Mouse (Mus musculus) hindbrain, embryonic 13.5 days (tissue): ENCODE data around the gene Ecm1. TPM values are rescaled to one million over a fixed set of nuclear protein-coding genes. Genes with fewer than 3 reads are reported as not detected.

Experiments
- ATAC-seq: fragments of 200-750 bp; cut with Nextera tagmentation; 2 replicates; pipeline ENCODE4 v1.8.0; 2017; ENCODE audit warnings: moderate TSS enrichment; ENCODE audit not compliant: low FRiP score
- H3K27ac ChIP-seq: fragments of 300-500 bp; sonication (generic); 2 replicates; pipeline ENCODE4 v1.5.1; 2015; ENCODE audit warnings: inconsistent platforms, mild to moderate bottlenecking, moderate library complexity
- H3K27me3 ChIP-seq: fragments of 300-500 bp; sonication (generic); 2 replicates; pipeline ENCODE4 v1.6.1; 2015; ENCODE audit warnings: mild to moderate bottlenecking, inconsistent platforms
- H3K36me3 ChIP-seq: fragments of 300-500 bp; sonication (generic); 2 replicates; pipeline ENCODE4 v1.6.1; 2015; ENCODE audit warnings: mild to moderate bottlenecking, inconsistent platforms
- H3K4me1 ChIP-seq: fragments of 300-500 bp; sonication (generic); replicated peaks from 2 replicates; pipeline ENCODE4 v1.6.1; 2015; ENCODE audit warnings: inconsistent platforms
- H3K4me2 ChIP-seq: fragments of 300-500 bp; sonication (generic); 2 replicates; pipeline ENCODE4 v1.6.1; 2015; ENCODE audit warnings: inconsistent platforms, mild to moderate bottlenecking, moderate library complexity
- H3K4me3 ChIP-seq: fragments of 300-500 bp; sonication (generic); 2 replicates; pipeline ENCODE4 v1.5.1; 2015; ENCODE audit warnings: mild to moderate bottlenecking, inconsistent platforms
- H3K9ac ChIP-seq: fragments of 300-500 bp; sonication (generic); 2 replicates; pipeline ENCODE4 v1.6.1; 2015; ENCODE audit warnings: mild to moderate bottlenecking, inconsistent platforms
- H3K9me3 ChIP-seq: fragments of 300-500 bp; sonication (generic); 2 replicates; pipeline ENCODE4 v1.6.1; 2016; ENCODE audit warnings: inconsistent platforms
- WGBS: fragments of 180-500 bp; shearing (Covaris S2); methylation state at CpG from one replicate; pipeline ENCODE4 v1.1.7; 2015; 5-methylcytosine and 5-hydroxymethylcytosine counted together
- polyA plus RNA-seq: library from polyadenylated mRNA; unstranded; fragments of >200 nt; fragmentation: Nextera tagmentation; extraction: Ambion mirVana; gene quantifications from 2 replicates; pipeline ENCODE4 v1.2.1, GENCODE M21; 2015

Ecm1 gene
- polyA plus RNA-seq, 1 experiment from 2014 or later: 12.9 TPM

DNA sequence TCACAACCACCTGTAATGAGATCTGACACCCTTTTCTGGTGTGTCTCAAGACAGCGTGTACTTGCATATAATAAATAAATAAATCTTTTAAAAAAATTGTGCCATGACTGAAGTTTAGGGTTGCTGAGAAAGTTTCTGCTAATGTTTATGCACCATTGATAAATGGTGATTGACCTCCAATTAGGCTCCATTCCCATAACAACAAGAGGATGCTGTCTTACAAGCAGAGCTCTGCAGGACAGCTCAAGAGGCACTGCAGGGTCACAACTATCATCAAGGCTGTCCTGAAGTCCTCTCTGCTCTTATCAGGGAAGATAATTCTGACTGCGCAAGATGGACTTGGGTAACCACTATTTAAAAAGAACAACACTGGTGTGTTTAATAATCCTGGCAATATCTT is 21.2 kb downstream of the Ecm1 start:
- 0 out of 2 replicates have a peak, but pooled peaks cover under 1% of the 10 kb centered on the region for H3K9me3 ChIP-seq
- H3K27me3 ChIP-seq: no peaks in the 10 kb centered on the region
- no peaks in the 10 kb centered on the region for H3K4me1 ChIP-seq
- H3K9ac ChIP-seq: no peak overlapping the region
- no peak for ATAC-seq
- H3K4me3 ChIP-seq: no peak overlapping the region
- no peak overlapping the region for H3K27ac ChIP-seq
- 89% methylated on average over 2 of the region's 2 CpGs for WGBS
- H3K36me3 ChIP-seq: no peaks in the 10 kb centered on the region
- no peak overlapping the region for H3K4me2 ChIP-seq

DNA sequence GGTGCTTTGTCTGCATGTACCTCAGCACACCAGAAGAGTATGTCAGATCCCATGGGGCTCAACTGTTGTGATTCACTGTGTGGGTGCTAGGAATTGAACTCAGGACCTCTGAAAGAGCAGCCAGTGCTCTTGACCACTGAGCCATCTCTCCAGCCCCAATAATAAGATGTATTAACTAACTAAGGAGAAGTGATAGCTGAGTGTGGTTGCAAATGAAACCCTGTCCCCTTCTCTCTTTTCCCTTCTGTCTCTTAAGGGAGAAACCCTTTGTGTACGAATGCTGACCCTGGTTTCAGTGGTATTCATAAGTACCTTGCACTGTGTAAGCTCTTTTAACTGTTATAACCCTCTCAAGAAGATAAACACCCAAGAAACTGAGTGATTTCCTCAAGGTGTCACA is 23.3 kb downstream of the Ecm1 start:
- no peak for ATAC-seq
- Histone ChIP-seq H3K4me2 (no peak overlapping the region), H3K4me1 (no peaks in the 10 kb centered on the region), H3K4me3 (no peak overlapping the region), H3K27me3 (no peaks in the 10 kb centered on the region), H3K9ac (no peak overlapping the region), H3K27ac (no peak overlapping the region), H3K9me3 (peaks cover 7% of the 10 kb centered on the region), H3K36me3 (peaks cover 7% of the 10 kb centered on the region; the same call in 1 of the 2 replicates)
- 84% methylated on average over 1 of the region's 1 CpGs for WGBS

DNA sequence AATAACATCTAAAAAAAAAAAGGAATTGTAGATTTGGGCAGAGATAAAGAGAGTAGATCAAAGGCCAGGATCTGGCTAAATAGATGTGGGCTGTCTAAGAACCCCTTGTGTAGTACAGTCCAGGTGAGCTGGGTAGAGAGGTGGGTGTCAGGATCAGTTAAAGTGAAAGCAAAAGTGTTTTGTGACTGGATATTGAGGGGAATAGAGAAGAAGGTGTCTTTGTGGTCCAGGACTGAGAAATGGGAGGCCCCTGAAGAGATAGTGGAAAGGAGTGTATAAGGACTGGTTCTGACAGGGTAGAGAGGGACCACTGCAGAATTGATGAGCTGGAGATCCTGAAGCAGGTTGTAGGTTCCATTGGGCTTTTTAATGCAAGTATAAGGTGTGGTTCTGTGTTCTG is 29.4 kb downstream of the Ecm1 start:
- peaks cover 7% of the 10 kb centered on the region for H3K9me3 ChIP-seq
- no peak overlapping the region for H3K4me2 ChIP-seq
- H3K27ac ChIP-seq: no peak overlapping the region
- no peak overlapping the region for H3K9ac ChIP-seq
- no peak for ATAC-seq
- H3K36me3 ChIP-seq: peaks cover 7% of the 10 kb centered on the region; the same call in 1 of the 2 replicates
- H3K4me1 ChIP-seq: no peaks in the 10 kb centered on the region
- no peaks in the 10 kb centered on the region for H3K27me3 ChIP-seq
- no peak overlapping the region for H3K4me3 ChIP-seq

DNA sequence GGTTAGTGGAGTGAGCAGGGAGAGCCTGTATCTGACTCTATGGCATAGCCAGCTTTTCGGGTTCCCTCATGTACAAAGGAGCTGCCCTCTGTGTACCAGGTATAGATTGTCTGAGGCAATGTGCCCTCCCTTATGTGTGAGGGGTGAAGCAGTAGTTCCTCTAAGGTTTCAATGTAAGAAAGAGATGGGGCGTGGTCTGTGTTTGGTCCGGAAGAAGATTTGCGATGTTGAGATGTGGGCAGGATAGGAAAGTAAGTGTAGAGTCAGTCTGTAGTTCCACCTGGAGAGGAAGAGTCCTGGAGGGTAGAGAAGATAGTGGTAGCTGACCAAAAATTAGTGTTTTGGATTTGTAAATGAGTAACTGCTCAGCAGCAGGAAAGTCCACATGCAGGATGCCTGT is 30.3 kb downstream of the Ecm1 start:
- H3K4me3 ChIP-seq: no peak overlapping the region
- no peaks in the 10 kb centered on the region for H3K27me3 ChIP-seq
- H3K4me1 ChIP-seq: no peaks in the 10 kb centered on the region
- H3K4me2 ChIP-seq: no peak overlapping the region
- peaks cover 7% of the 10 kb centered on the region for H3K9me3 ChIP-seq
- H3K36me3 ChIP-seq: peaks cover 7% of the 10 kb centered on the region; the same call in 1 of the 2 replicates
- over 99% methylated on average over 4 of the region's 4 CpGs for WGBS
- no peak overlapping the region for H3K27ac ChIP-seq
- no peak for ATAC-seq
- no peak overlapping the region for H3K9ac ChIP-seq

DNA sequence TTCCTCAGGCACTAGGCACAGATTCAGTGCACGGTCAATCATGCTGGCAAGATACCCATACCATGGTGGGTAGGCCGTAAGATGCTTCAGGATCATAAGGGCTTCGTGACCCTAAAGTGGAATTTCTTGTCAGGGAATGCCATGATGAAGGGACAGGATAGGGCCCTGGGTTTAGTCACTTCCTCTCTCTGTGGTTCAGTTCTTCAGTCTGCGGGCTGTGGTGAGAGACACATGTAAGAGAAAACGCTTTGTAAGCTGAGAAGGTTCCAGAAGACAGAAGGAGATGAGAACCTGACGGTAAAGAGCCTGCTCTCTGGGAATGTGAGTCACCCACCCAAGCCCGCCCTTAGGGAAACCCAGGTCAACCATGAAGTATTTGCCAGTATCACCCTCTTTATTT is 31.9 kb downstream of the Ecm1 start:
- no peaks in the 10 kb centered on the region for H3K27me3 ChIP-seq
- no peak overlapping the region for H3K4me2 ChIP-seq
- H3K4me3 ChIP-seq: no peak overlapping the region
- no peaks in the 10 kb centered on the region for H3K4me1 ChIP-seq
- 0 out of 2 replicates have a peak, but pooled peaks cover under 1% of the 10 kb centered on the region for H3K36me3 ChIP-seq
- 93% methylated on average over 7 of the region's 7 CpGs for WGBS
- H3K9ac ChIP-seq: no peak overlapping the region
- ATAC-seq: no peak
- H3K27ac ChIP-seq: no peak overlapping the region
- H3K9me3 ChIP-seq: peaks cover under 1% of the 10 kb centered on the region; the same call in 1 of the 2 replicates

DNA sequence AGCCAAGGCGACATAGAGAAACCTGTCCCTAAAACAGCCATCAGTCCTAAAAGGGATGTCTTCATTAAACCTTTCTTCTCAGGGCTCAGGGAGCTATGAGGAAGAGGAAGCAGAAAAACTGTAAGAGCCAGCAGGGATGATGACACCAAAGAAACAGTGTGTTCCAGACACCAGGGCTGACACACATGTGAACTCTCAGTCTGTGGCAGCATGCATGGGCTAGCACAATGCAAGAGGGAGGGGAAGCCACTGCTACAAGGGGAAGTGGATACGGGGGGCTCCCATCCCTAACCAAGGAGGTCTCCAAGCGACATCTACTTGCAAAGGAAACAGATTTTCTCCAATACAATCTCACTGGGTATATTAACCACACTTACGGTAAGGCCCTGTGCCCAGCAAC is 33.1 kb downstream of the Ecm1 start:
- no peak overlapping the region for H3K27ac ChIP-seq
- no peaks in the 10 kb centered on the region for H3K36me3 ChIP-seq
- no peak overlapping the region for H3K4me2 ChIP-seq
- no peak overlapping the region for H3K4me3 ChIP-seq
- WGBS: 87% methylated on average over 4 of the region's 4 CpGs
- H3K4me1 ChIP-seq: peaks cover 11% of the 10 kb centered on the region
- no peak overlapping the region for H3K9ac ChIP-seq
- H3K9me3 ChIP-seq: no peaks in the 10 kb centered on the region
- no peak for ATAC-seq
- no peaks in the 10 kb centered on the region for H3K27me3 ChIP-seq

DNA sequence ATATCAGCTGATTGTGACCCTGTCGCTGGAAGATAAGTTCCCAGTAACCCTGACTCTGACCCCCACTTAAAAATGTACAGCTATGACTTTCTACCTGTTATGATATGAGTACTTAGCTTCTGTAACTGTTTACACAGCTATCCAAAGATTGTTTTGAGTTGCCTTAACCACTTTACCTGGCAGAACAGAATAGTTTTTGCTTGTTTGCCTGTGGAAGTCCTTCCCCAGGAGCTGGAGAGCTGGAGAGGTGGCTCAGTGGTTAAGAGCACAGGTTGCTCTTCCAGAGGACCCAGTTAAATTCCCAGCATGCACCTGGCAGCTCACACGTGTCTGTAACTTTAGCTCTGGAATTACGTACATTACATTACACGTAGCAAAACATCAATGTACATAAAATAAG is 34.8 kb downstream of the Ecm1 start:
- no peak for ATAC-seq
- 94% methylated on average over 4 of the region's 4 CpGs for WGBS
- H3K27me3 ChIP-seq: no peaks in the 10 kb centered on the region
- no peaks in the 10 kb centered on the region for H3K9me3 ChIP-seq
- H3K4me2 ChIP-seq: no peak overlapping the region
- peaks cover 24% of the 10 kb centered on the region for H3K4me1 ChIP-seq
- H3K9ac ChIP-seq: no peak overlapping the region
- no peak overlapping the region for H3K27ac ChIP-seq
- no peak overlapping the region for H3K4me3 ChIP-seq
- H3K36me3 ChIP-seq: no peaks in the 10 kb centered on the region

DNA sequence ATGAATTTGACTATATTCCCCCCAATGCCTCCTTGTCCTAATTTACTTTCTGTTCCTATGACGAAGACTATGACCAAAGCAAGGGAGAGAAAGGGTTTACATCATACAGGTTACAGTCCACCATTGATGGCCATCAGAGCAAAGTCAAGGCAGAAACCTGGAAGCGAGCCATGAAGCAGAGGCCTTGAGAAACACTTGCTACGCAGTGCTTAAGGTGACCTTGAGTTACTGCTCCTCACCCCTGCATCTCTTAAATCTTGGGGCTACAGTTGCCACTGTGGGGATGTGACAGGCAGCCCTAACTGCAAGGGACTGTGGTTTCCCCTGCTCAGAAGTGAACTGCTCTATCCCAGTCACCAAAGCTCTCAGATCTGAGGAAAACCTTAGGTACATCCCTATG is 36.1 kb downstream of the Ecm1 start:
- no peak overlapping the region for H3K27ac ChIP-seq
- no peak overlapping the region for H3K9ac ChIP-seq
- H3K9me3 ChIP-seq: no peaks in the 10 kb centered on the region
- no peaks in the 10 kb centered on the region for H3K27me3 ChIP-seq
- peaks cover 26% of the 10 kb centered on the region for H3K4me1 ChIP-seq
- ATAC-seq: no peak
- WGBS: 94% methylated on average over 3 of the region's 3 CpGs
- H3K4me2 ChIP-seq: no peak overlapping the region
- H3K4me3 ChIP-seq: no peak overlapping the region
- no peaks in the 10 kb centered on the region for H3K36me3 ChIP-seq

DNA sequence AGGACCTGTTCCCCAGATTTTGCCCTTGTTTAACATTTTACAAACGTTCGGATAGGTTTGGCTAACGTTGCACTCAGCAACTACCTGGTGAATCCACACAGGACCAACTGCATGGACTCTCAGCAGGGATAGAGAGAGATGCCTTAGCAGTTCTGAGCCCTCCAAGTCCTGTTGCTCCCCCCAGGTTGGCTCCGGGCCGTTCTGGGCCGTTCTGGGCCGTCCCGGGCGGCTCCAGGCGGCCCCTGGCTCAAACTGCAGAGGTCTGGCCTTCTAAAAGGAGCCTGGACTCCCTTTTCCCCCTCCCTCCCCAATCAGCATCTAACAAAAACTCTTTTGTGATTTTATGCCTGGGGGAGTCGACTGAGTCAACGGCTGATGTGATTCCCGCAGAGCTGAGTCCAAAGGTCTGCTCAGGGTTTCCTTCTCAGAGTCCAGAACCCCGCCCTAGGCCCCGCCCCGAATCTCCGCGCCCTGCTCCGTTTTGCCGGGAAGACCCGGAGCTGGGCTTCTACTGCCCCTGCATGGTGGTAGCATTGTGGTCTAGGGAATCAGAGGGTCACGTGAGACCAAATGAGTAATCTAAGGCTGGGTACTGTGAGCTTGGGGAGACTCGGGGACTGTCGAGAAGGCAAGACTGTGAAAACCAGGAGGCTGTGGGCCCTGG is 37.4 kb downstream of the Ecm1 start:
- no peaks in the 10 kb centered on the region for H3K27me3 ChIP-seq
- no peaks in the 10 kb centered on the region for H3K9me3 ChIP-seq
- peaks cover 26% of the 10 kb centered on the region for H3K4me1 ChIP-seq
- peak overlapping the region; percentile 16; the same call in 1 of the 2 replicates for H3K4me3 ChIP-seq
- WGBS: 4% methylated on average over 24 of the region's 24 CpGs
- peak overlapping the region; percentile 60; the same call in 1 of the 2 replicates for H3K9ac ChIP-seq
- no peaks in the 10 kb centered on the region for H3K36me3 ChIP-seq
- peak overlapping the region; percentile 26; the same call in 1 of the 2 replicates for H3K27ac ChIP-seq
- ATAC-seq: peak; percentile 85
- peak overlapping the region; percentile 49 for H3K4me2 ChIP-seq

DNA sequence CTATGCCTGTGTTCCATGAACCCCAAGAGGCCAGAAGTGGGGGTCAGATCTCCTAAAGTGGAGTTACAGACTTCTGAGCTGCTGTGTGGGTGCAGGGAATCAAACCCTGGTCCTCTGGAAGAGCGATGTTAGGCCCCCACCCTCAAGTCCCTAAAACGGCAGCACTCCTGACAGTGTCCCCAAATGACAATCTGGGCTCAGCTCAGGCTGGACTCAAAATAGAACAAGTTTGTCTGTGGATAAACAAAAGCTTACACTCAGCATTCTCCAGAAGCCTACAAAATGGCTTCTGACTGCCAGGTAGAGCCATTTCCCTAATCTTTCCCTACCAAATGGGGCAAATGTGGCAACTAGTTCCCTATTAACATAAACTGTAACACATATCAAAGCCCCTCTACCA is 38.3 kb downstream of the Ecm1 start:
- Histone ChIP-seq H3K36me3 (no peaks in the 10 kb centered on the region), H3K9me3 (no peaks in the 10 kb centered on the region), H3K27ac (no peak overlapping the region), H3K9ac (0 out of 2 replicates have a peak overlapping the region, but pooled peaks have one; percentile 19), H3K4me3 (no peak overlapping the region), H3K27me3 (no peaks in the 10 kb centered on the region), H3K4me1 (peaks cover 33% of the 10 kb centered on the region), H3K4me2 (no peak overlapping the region)
- 75% methylated on average over 2 of the region's 2 CpGs for WGBS
- ATAC-seq: no peak

DNA sequence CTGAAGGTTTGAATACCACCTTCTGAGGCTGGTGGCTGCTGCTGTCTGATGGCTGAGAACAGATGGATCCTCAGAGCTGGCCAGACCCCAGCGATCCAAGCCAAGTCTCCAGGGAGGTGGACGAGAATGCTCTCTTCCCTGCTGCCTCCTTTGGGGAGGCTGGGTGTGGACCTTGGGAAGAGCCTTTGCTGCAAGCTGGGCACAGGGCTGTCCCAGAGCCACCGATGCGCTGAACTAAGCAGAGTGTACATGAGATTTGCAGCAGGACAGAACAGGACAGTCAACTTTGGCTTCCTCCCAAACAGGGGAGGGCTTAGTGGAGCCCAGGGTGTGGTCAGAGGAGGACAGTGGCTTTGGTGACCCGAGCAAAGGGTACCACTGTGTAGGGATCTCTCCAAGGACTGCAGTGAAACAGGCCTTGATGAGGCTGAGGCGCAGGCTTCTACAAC is 39.1 kb downstream of the Ecm1 start:
- no peaks in the 10 kb centered on the region for H3K27me3 ChIP-seq
- H3K4me3 ChIP-seq: no peak overlapping the region
- peaks cover 40% of the 10 kb centered on the region for H3K4me1 ChIP-seq
- no peaks in the 10 kb centered on the region for H3K9me3 ChIP-seq
- no peaks in the 10 kb centered on the region for H3K36me3 ChIP-seq
- no peak overlapping the region for H3K4me2 ChIP-seq
- no peak overlapping the region for H3K9ac ChIP-seq
- H3K27ac ChIP-seq: no peak overlapping the region
- 56% methylated on average over 6 of the region's 6 CpGs for WGBS
- ATAC-seq: no peak

DNA sequence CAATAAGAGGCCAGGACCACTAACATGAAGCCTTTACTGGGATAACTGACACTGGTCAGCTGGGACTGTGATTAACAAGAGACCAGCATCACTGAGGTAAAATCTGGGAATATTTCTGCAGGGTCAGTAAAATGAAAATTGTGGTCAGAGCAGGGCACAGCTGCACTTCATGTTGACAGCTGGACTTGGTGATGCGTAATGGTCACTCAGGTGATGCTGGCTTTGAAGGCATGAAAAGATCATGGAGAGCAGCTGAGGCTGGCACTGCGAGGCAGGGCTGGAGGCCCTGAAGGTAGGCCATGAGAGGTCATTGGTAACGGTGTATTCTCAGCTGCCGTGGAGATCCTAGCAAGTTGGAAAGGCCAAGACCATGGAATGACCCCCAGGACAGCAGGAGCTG is 41.1 kb downstream of the Ecm1 start:
- Histone ChIP-seq H3K27me3 (no peaks in the 10 kb centered on the region), H3K4me1 (peaks cover 40% of the 10 kb centered on the region), H3K9ac (no peak overlapping the region), H3K27ac (no peak overlapping the region), H3K36me3 (no peaks in the 10 kb centered on the region), H3K9me3 (no peaks in the 10 kb centered on the region), H3K4me2 (no peak overlapping the region), H3K4me3 (no peak overlapping the region)
- no peak for ATAC-seq
- 92% methylated on average over 4 of the region's 4 CpGs for WGBS

DNA sequence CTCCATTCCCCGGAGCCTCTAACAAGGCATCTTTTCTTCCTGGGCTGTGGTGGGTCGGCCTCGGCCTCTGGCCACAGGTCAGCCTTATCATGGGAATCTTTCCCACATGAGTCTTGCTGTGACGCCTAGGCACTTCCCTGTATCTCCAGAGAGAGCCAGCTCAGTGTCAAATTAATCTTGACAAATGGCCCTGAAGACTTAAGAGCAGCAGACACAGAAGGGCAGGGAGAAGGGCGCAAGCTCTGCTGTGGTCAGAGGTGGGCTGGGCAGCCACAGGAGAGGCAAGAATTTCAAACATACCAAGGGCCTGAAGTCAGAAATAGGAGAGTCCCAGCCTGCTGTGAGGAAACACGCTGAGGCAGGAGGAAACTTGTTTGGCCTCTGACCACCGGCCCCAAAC is 43.0 kb downstream of the Ecm1 start:
- ATAC-seq: no peak
- no peak overlapping the region for H3K27ac ChIP-seq

More for the DNA sequence above, 43.0 kb downstream of the Ecm1 start:
- Histone ChIP-seq H3K4me1 (peaks cover 30% of the 10 kb centered on the region), H3K4me3 (no peak overlapping the region), H3K4me2 (no peak overlapping the region), H3K36me3 (no peaks in the 10 kb centered on the region), H3K9me3 (no peaks in the 10 kb centered on the region), H3K27me3 (no peaks in the 10 kb centered on the region), H3K9ac (no peak overlapping the region)
- WGBS: 33% methylated on average over 7 of the region's 7 CpGs
